Mouse (Mus musculus) hematopoietic multipotent progenitor cell, adult 10-12 weeks (in vitro differentiated cells): ENCODE data around the gene Ranbp9. TPM values are rescaled to one million over a fixed set of nuclear protein-coding genes. Genes with fewer than 3 reads are reported as not detected.

ENCODE experiments used
- polyA plus RNA-seq: library from polyadenylated mRNA; stranded (reverse); fragments of >175 nt; gene quantifications from 2 replicates; pipeline ENCODE4 v1.2.3, GENCODE M21; 2012; ENCODE audit warnings: low replicate concordance

Ranbp9 gene
- 57.4 and 135 TPM in 2 replicates for polyA plus RNA-seq

GRCm38 (mm10) chr13:43480957-43481858 is at the start of gene Ranbp9:
Gene Ranbp9 (minus strand): TSS chr13:43481282.

GRCm38 (mm10) chr13:43398297-43399080 is 82.6 kb downstream of the Ranbp9 start, which contains the start of gene Nol7:
Gene Nol7 (plus strand): TSS chr13:43398390.

GRCm38 (mm10) chr13:43364985-43365824 is 115.9 kb downstream of the Ranbp9 start, which contains the start of gene Sirt5:
Gene Sirt5 (plus strand): TSS chr13:43365496.

Other genes with a start within 250 kb of the Ranbp9 start
- 2.7 and 5.9 TPM in 2 replicates for gene Gfod1, start 177.1 kb downstream of the Ranbp9 start, polyA plus RNA-seq
- 7.8 and 12.3 TPM in 2 replicates for gene Sirt5, start 115.8 kb downstream of the Ranbp9 start, polyA plus RNA-seq
- 162 and 253 TPM in 2 replicates for gene Nol7, start 82.9 kb downstream of the Ranbp9 start, polyA plus RNA-seq
- 7.2 and 18.9 TPM in 2 replicates for gene Mcur1, start 78.9 kb upstream of the Ranbp9 start, polyA plus RNA-seq
- not detected in 2 replicates for gene Rnf182, start 134.4 kb upstream of the Ranbp9 start, polyA plus RNA-seq